11 mouse cellular contexts compared by ENCODE assay signal in the genomic region with DNA sequence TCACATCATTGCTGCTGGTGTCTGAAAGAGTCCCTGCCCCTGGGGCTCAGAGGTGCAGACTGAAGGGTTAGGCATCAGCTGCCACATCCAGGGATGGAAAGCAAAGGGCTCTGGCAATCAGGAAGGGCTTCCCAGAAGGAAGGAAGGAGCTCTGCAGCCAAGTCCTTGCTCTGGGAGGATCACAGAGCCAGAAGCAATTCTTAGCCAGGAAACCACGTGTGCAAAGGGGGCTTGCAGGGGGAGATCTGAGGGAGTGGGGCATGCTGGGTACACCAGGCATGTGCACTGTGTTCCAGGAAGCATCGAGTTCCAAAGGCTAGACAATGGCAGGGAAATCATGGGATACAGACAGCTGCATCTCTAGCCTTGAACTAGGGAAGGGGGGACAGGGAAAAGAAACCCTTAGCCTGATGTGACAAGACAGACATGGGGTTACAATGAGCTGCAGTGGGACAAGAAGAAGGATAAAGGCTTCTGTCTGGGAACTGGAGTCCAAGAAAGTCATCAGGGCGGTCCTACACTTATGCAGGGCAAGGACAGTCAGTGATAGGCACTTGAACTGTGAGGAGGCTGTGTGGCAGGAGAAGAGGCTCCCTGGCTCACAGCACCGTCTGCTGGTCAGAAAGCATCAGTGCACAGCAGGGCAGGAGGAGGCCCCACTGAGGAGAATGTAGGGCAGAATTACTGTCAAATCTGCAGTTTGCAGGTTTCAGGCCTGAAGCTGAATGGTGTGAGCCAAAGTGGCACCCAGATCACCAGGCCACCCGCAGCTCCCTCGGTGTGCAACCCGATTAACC. TPM values are rescaled to one million over a fixed set of nuclear protein-coding genes. Genes with fewer than 3 reads are reported as not detected.
A peak's percentile ranks its signal among the peaks of the same experiment; 100 is the strongest.
DNase-seq lines count a peak whose midpoint lies in the region; ATAC-seq and TF ChIP-seq lines count a peak whose summit lies in the region.
"Not testable (repeated sequence)": the region's sequence is repeated elsewhere in the genome, so short reads cannot be mapped to it uniquely, and the experiment has no call there.
"Had no signal": no experiment of that assay in that cellular context is flagged by ENCODE, and none has a peak within 500 bp of the region (broad histone marks: within the 10 kb centered on the region; RNA-seq: fewer than 3 reads in every experiment).

No protein-coding gene starts in this region.

- not testable (repeated sequence) for H3K9ac ChIP-seq in forebrain, embryonic 14.5 days (ENCODE audit: low read length); liver, embryonic 14.5 days (replicated peaks)

- peak; percentile 95 for TF ChIP-seq CTCF in liver, embryonic 14.5 days (IDR thresholded peaks at IDR 0.05; ENCODE audit: low read depth)
- TF ChIP-seq CTCF in olfactory bulb, adult 2 months (IDR thresholded peaks at IDR 0.05; ENCODE audit: insufficient read depth, low read depth, low read length), result peak; percentile 63

- H3K27me3 ChIP-seq in forebrain, embryonic 14.5 days (replicated peaks; ENCODE audit: control insufficient read depth, insufficient read depth, low read length); liver, embryonic 14.5 days (ENCODE audit: control insufficient read depth, insufficient read depth, low read length): not testable (repeated sequence)

- H3K36me3 ChIP-seq in forebrain, embryonic 14.5 days (ENCODE audit: control insufficient read depth, insufficient read depth, low read length); liver, embryonic 14.5 days (replicated peaks; ENCODE audit: control insufficient read depth, insufficient read depth, low read depth): not testable (repeated sequence)

- H3K27ac ChIP-seq in forebrain, embryonic 14.5 days (ENCODE audit: low read depth, low read length); liver, embryonic 14.5 days; olfactory bulb, adult 2 months (ENCODE audit: insufficient read depth, low read depth, low read length): not testable (repeated sequence)

- TF ChIP-seq EP300 in liver, embryonic 14.5 days (IDR thresholded peaks at IDR 0.05; ENCODE audit: low read depth), result not testable (repeated sequence)

- ATAC-seq in cerebellum, adult (ENCODE audit: insufficient number of reproducible peaks, low FRiP score, low TSS enrichment), result peak; percentile 72; the same call in 1 of the 2 replicates
- not testable (repeated sequence) for ATAC-seq in forebrain, embryonic 14.5 days
- ATAC-seq in liver, embryonic 14.5 days (ENCODE audit: insufficient read depth), result peak; percentile 50; the same call in 1 of the 2 replicates

- peak; percentile 47 for DNase-seq in ES-CJ7 (ENCODE audit: low read depth, low spot score)
- peak; percentile 42 for DNase-seq in forebrain, embryonic 14.5 days (ENCODE audit: low spot score)
- DNase-seq in heart, postnatal 10 days, result peak; percentile 74 to 82
- peak; percentile 68 for DNase-seq in layer of hippocampus, adult 11-12 months (ENCODE audit: low spot score)
- not testable (repeated sequence) for DNase-seq in liver, embryonic 14.5 days (ENCODE audit: low read depth in 3 of 3, low spot score in 3 of 3)
- DNase-seq in testis, postnatal 10 days (ENCODE audit: low spot score), result peak; percentile 79

- WGBS in forebrain, embryonic 14.5 days, result 26% methylated on average over 7 of the region's 7 CpGs
- WGBS in liver, embryonic 14.5 days (ENCODE audit: insufficient replicate concordance), result 25% methylated on average over 7 of the region's 7 CpGs
- 21% methylated on average over 7 of the region's 7 CpGs for WGBS in olfactory bulb, adult 2 months

- not testable (repeated sequence) for H3K9me3 ChIP-seq in forebrain, embryonic 14.5 days (replicated peaks; ENCODE audit: control insufficient read depth, low read length); liver, embryonic 14.5 days (ENCODE audit: control insufficient read depth, low read length)

- not testable (repeated sequence) for H3K4me1 ChIP-seq in forebrain, embryonic 14.5 days (ENCODE audit: control insufficient read depth, insufficient read depth, low read length); liver, embryonic 14.5 days (replicated peaks; ENCODE audit: control insufficient read depth in 2 of 2, insufficient read depth in 2 of 2, low read length in 1 of 2); olfactory bulb, adult 2 months (ENCODE audit: control insufficient read depth, insufficient read depth, low read length)

- not testable (repeated sequence) for H3K4me3 ChIP-seq in forebrain, embryonic 14.5 days (ENCODE audit: low read depth, low read length); liver, embryonic 14.5 days (ENCODE audit: insufficient read depth in 1 of 2, low read depth in 2 of 2, low read length in 2 of 2); olfactory bulb, adult 2 months (ENCODE audit: insufficient read depth, low read depth, low read length)

- not testable (repeated sequence) for TF ChIP-seq POLR2A in olfactory bulb, adult 2 months (IDR thresholded peaks at IDR 0.05; ENCODE audit: insufficient read depth, low read depth, low read length)

- H3K4me2 ChIP-seq in forebrain, embryonic 14.5 days (ENCODE audit: low read length); liver, embryonic 14.5 days (ENCODE audit: low read depth): not testable (repeated sequence)

- intact Hi-C loops in heart, postnatal 10 days (cut with DNase I), result loop anchor here (1.0 to 2.0 kb wide), 2 partner anchors 83 to 161 kb away; no protein-coding TSS in a partner anchor

RNA-seq across cellular contexts. Expression of a gene that starts 14.3 kb away (rescaled TPM):
- 0.44 and 0.74 TPM in 2 replicates for polyA plus RNA-seq in forebrain, embryonic 14.5 days (2014; fragmentation: Nextera tagmentation; extraction: Ambion mirVana)
- 1 to 10 TPM; 2.2 to 2.7 TPM for total RNA-seq in heart, postnatal 10 days (2021)
- 4.3 and 4.5 TPM in 2 replicates for polyA plus RNA-seq in liver, embryonic 14.5 days (2012; rRNA removed)
- 5.0 and 5.9 TPM in 2 replicates for polyA plus RNA-seq in liver, embryonic 14.5 days (2014; fragmentation: Nextera tagmentation; extraction: Ambion mirVana)
- polyA plus RNA-seq in olfactory bulb, adult 2 months (2012; ENCODE audit: insufficient read depth, insufficient read length, low replicate concordance, missing spikeins), result not detected in 2 replicates

RNA-seq across cellular contexts. Expression of a gene that starts 34.3 kb away (rescaled TPM):
- polyA plus RNA-seq in forebrain, embryonic 14.5 days (2014; fragmentation: Nextera tagmentation; extraction: Ambion mirVana), result not detected in 2 replicates
- 1 to 10 TPM; 1.3 to 1.6 TPM for total RNA-seq in heart, postnatal 10 days (2021)
- 1.6 and 1.9 TPM in 2 replicates for polyA plus RNA-seq in liver, embryonic 14.5 days (2012; rRNA removed)
- polyA plus RNA-seq in liver, embryonic 14.5 days (2014; fragmentation: Nextera tagmentation; extraction: Ambion mirVana), result 1.1 and 1.2 TPM in 2 replicates
- not detected in 2 replicates for polyA plus RNA-seq in olfactory bulb, adult 2 months (2012; ENCODE audit: insufficient read depth, insufficient read length, low replicate concordance, missing spikeins)

RNA-seq across cellular contexts. Expression of a gene that starts 55.9 kb away (rescaled TPM):
- not detected in 2 replicates for polyA plus RNA-seq in forebrain, embryonic 14.5 days (2014; fragmentation: Nextera tagmentation; extraction: Ambion mirVana)
- not detected for total RNA-seq in heart, postnatal 10 days (2021)
- 0.08 TPM in 1 of 2 replicates, not detected in the other for polyA plus RNA-seq in liver, embryonic 14.5 days (2012; rRNA removed)
- polyA plus RNA-seq in liver, embryonic 14.5 days (2014; fragmentation: Nextera tagmentation; extraction: Ambion mirVana), result not detected in 2 replicates
- polyA plus RNA-seq in olfactory bulb, adult 2 months (2012; ENCODE audit: insufficient read depth, insufficient read length, low replicate concordance, missing spikeins), result not detected in 2 replicates
- total RNA-seq: adrenal gland, postnatal 4 days had no signal
- polyA plus RNA-seq: kidney, embryonic 15.5 days; stomach, embryonic 14.5 days had no signal
